Mouse (Mus musculus): Measurements from ENCODE around the gene Gm4952. TPM values are rescaled to one million over a fixed set of nuclear protein-coding genes. Genes with fewer than 3 reads are reported as not detected.
A peak's percentile ranks its signal among the peaks of the same experiment; 100 is the strongest.

The Gm4952 gene
- polyA plus RNA-seq, 1 experiment from 2014 or later = 0.12 TPM

DNA sequence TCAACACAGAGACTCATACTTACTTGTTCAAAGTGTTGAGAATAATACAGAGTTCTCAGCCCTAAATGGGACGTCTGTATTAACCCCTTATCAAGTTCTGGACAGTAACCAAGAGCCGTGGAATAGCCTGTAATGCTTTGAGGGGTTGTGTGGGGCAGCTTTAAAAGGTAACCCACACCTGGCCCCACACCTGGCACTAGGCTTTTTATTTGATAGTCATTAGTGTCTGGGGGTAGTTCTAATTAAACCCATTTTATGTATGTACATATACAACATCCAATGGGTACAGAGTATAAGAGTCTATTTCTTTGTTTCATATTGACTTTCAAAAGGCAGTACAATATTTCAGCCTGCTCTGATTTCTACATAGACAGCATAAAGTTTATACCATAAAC is 4.6 kb upstream of the Gm4952 start:
- Histone ChIP-seq H3K4me3 (replicated peaks; ENCODE audit: low read depth, low read length) (peak overlapping the region; percentile 73), H3K27me3 (ENCODE audit: control insufficient read depth, insufficient read depth, low read length) (no peaks in the 10 kb centered on the region), H3K4me1 (ENCODE audit: control insufficient read depth, insufficient read depth, low read length) (0 out of 2 replicates have a peak, but pooled peaks cover 6% of the 10 kb centered on the region), H3K36me3 (ENCODE audit: control insufficient read depth, insufficient read depth, low read length) (no peaks in the 10 kb centered on the region), H3K9ac (replicated peaks; ENCODE audit: low read length) (no peak overlapping the region; the same call in 1 of the 2 replicates), H3K4me2 (ENCODE audit: low read length) (peak overlapping the region; percentile 93), H3K9me3 (ENCODE audit: control insufficient read depth, low read length) (no peaks in the 10 kb centered on the region), H3K27ac (replicated peaks; ENCODE audit: low read depth, low read length) (no peak overlapping the region)
- ATAC-seq (ENCODE audit: low FRiP score, low TSS enrichment) (no peak), DNase-seq (no peak)
- WGBS = 56% methylated on average over 2 of the region's 2 CpGs

DNA sequence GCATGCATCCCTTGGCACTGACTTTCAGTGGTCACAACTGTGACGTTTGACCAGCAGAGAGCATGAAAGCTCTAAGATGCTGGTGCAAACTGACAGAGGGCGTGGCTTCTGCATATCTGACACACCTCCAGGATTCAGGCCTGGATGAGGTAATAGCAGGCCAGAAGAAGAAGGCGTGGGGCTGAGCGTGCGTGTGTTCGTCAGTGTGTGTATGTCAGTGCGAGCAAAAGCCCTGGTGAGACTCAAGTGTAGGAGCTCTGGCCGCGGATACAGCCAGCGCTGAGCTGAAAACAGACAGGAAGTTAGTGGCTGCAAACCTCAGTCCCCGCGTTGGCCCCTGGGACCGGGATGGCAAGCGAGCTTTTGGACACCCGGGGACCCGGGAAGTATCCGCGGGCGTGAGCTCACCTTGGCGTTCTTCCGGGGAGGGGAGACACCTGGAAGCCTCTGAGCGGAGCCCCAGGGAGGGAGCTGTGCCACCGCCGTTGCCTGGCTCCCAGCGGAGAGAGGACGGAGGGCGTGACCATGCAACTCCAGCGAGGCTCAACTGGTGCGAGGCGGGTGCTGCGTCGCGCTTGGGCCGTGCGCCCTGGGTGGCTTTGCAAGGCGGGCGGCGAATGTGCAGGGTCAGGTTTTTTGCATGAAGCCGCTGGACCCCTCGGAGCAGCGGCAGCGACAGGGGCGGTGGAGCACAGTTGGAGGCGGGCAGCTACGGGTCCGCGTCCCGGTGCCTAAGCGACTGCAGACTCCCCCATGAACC is 4.1 kb upstream of the Gm4952 start:
- under 1% methylated on average over 49 of the region's 49 CpGs for WGBS
- Histone ChIP-seq H3K27me3 (ENCODE audit: control insufficient read depth, insufficient read depth, low read length) (no peaks in the 10 kb centered on the region), H3K4me2 (ENCODE audit: low read length) (peak overlapping the region; percentile 93), H3K36me3 (ENCODE audit: control insufficient read depth, insufficient read depth, low read length) (no peaks in the 10 kb centered on the region), H3K4me3 (replicated peaks; ENCODE audit: low read depth, low read length) (peak overlapping the region; percentile 73), H3K4me1 (ENCODE audit: control insufficient read depth, insufficient read depth, low read length) (0 out of 2 replicates have a peak, but pooled peaks cover 6% of the 10 kb centered on the region), H3K9ac (replicated peaks; ENCODE audit: low read length) (peak overlapping the region; percentile 81), H3K27ac (replicated peaks; ENCODE audit: low read depth, low read length) (peak overlapping the region; percentile 83), H3K9me3 (ENCODE audit: control insufficient read depth, low read length) (no peaks in the 10 kb centered on the region)
- ATAC-seq (ENCODE audit: low FRiP score, low TSS enrichment) (peak; percentile 89), DNase-seq (peak; percentile 88)

DNA sequence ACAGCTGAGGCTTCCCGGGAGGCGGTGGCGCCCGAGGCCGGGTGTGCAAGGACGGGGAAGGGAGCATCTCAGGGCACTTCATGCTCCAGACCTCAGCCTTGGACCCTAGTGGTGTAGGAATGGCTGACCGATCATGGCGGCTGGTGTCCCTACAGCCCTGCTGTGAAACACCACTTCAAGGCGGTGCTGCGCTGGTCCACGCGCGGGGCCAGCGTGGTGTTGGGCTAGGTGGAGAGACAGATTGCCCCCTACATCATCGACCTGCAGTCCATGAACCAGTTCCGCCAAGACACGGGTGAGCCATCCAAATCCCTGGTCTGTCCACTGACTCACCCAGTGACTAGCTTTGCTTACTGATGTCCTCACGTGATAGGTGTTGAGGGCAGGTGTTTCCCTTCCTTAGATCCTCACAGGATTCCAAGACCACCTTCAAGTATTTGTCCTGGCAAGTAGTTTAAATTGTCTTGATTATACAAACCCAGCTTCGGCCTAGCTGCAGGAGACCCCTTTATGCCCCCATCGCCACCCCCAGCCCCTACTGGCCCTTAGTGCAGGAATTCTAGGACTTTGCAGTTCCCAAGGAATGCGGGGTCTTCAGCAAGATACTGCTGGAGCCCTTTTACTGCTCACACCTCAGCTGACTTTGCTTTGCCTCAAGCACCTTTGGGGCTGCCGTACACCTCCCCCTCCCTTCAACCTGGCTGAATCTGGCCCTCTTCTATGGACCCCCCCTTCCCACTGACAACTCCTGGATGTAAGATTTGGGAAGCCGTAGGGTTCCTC is 3.3 kb upstream of the Gm4952 start:
- H3K9ac ChIP-seq (replicated peaks; ENCODE audit: low read length) = peak overlapping the region; percentile 81
- H3K27me3 ChIP-seq (ENCODE audit: control insufficient read depth, insufficient read depth, low read length) = no peaks in the 10 kb centered on the region
- WGBS = 18% methylated on average over 23 of the region's 23 CpGs
- peak overlapping the region; percentile 93 for H3K4me2 ChIP-seq (ENCODE audit: low read length)
- H3K27ac ChIP-seq (replicated peaks; ENCODE audit: low read depth, low read length) = peak overlapping the region; percentile 83
- 0 out of 2 replicates have a peak, but pooled peaks cover 6% of the 10 kb centered on the region for H3K4me1 ChIP-seq (ENCODE audit: control insufficient read depth, insufficient read depth, low read length)
- peak; percentile 53 for DNase-seq
- ATAC-seq (ENCODE audit: low FRiP score, low TSS enrichment) = peak; percentile 46
- H3K36me3 ChIP-seq (ENCODE audit: control insufficient read depth, insufficient read depth, low read length) = no peaks in the 10 kb centered on the region
- peak overlapping the region; percentile 73 for H3K4me3 ChIP-seq (replicated peaks; ENCODE audit: low read depth, low read length)
- H3K9me3 ChIP-seq (ENCODE audit: control insufficient read depth, low read length) = no peaks in the 10 kb centered on the region

DNA sequence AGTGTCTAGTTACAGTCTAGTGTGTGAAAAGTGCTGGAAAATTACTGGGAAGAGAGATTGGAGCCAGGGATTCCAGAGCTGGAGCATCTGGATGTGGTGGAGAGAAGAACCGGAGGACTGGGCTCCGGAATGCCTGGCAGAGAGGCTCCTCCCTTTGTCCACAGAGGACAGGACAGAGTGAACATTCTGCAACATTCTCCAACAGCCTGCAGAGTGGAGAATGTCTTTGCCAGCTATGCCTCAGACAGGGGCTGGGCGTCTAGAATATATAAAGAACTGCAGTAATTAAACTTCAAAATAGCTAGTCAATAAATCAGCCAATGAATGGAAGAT is 2.7 kb upstream of the Gm4952 start:
- 69% methylated on average over 3 of the region's 3 CpGs for WGBS
- H3K4me1 ChIP-seq (ENCODE audit: control insufficient read depth, insufficient read depth, low read length) = 0 out of 2 replicates have a peak, but pooled peaks cover 6% of the 10 kb centered on the region
- H3K27ac ChIP-seq (replicated peaks; ENCODE audit: low read depth, low read length) = no peak overlapping the region
- DNase-seq = no peak
- no peaks in the 10 kb centered on the region for H3K36me3 ChIP-seq (ENCODE audit: control insufficient read depth, insufficient read depth, low read length)
- H3K4me3 ChIP-seq (replicated peaks; ENCODE audit: low read depth, low read length) = peak overlapping the region; percentile 73
- peak overlapping the region; percentile 93 for H3K4me2 ChIP-seq (ENCODE audit: low read length)
- no peak for ATAC-seq (ENCODE audit: low FRiP score, low TSS enrichment)
- H3K9me3 ChIP-seq (ENCODE audit: control insufficient read depth, low read length) = no peaks in the 10 kb centered on the region
- no peak overlapping the region; the same call in 1 of the 2 replicates for H3K9ac ChIP-seq (replicated peaks; ENCODE audit: low read length)
- no peaks in the 10 kb centered on the region for H3K27me3 ChIP-seq (ENCODE audit: control insufficient read depth, insufficient read depth, low read length)

GRCm38 (mm10) chr19:12598674-12599073 is 1.1 kb upstream of the Gm4952 start:
- no peaks in the 10 kb centered on the region for H3K27me3 ChIP-seq (ENCODE audit: control insufficient read depth, insufficient read depth, low read length)
- H3K9ac ChIP-seq (replicated peaks; ENCODE audit: low read length) = no peak overlapping the region
- no peaks in the 10 kb centered on the region for H3K36me3 ChIP-seq (ENCODE audit: control insufficient read depth, insufficient read depth, low read length)
- 76% methylated on average over 3 of the region's 3 CpGs for whole genome bisulfite sequencing
- ATAC-seq (ENCODE audit: low FRiP score, low TSS enrichment) (no peak), DNase-seq (no peak)
- no peak overlapping the region for H3K4me3 ChIP-seq (replicated peaks; ENCODE audit: low read depth, low read length)
- H3K4me2 ChIP-seq (ENCODE audit: low read length) = no peak overlapping the region
- no peaks in the 10 kb centered on the region for H3K9me3 ChIP-seq (ENCODE audit: control insufficient read depth, low read length)
- H3K27ac ChIP-seq (replicated peaks; ENCODE audit: low read depth, low read length) = no peak overlapping the region
- 0 out of 2 replicates have a peak, but pooled peaks cover 6% of the 10 kb centered on the region for H3K4me1 ChIP-seq (ENCODE audit: control insufficient read depth, insufficient read depth, low read length)

DNA sequence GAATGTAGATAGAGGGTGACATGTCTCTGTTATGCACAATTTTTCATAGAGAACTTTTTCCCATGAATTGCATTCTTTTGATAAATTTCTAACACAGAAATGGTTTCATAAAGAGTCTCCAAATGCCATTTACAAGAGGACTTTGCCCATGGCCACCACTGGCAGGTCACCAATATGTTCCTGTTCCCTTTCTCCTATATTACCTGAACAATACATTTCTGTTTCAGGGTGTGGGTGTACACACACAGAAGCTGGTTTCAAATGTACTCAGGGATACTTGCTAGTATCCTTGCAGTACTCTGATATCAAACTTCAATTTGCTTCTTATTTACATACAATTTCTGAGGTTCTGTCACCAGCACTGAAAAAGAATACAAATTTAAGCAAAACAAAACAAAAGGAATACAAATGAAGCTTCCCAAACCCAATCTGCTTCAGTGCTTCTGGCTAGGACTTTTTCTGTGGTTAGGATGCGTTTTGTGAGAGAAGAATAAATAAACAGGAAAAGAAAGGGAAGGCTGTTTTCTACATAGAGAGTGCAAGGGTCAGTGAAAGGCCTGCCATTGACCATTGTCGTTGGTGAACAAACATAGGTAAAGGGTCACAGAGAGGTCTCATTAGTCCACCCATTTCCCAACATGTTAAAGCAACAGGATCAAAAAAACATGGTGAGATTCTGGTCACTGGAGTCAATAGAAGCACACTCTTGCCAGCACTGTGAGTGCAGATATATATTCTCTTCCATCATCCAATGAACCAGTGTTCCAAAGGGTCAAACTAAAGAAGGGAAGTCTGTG is 1.1 kb downstream of the Gm4952 start:
- DNase-seq = no peak
- 53% methylated on average over 2 of the region's 2 CpGs for WGBS
- Histone ChIP-seq H3K36me3 (ENCODE audit: control insufficient read depth, insufficient read depth, low read length) (no peaks in the 10 kb centered on the region), H3K9me3 (ENCODE audit: control insufficient read depth, low read length) (no peaks in the 10 kb centered on the region), H3K4me2 (ENCODE audit: low read length) (no peak overlapping the region), H3K4me1 (ENCODE audit: control insufficient read depth, insufficient read depth, low read length) (0 out of 2 replicates have a peak, but pooled peaks cover 6% of the 10 kb centered on the region), H3K27me3 (ENCODE audit: control insufficient read depth, insufficient read depth, low read length) (no peaks in the 10 kb centered on the region), H3K4me3 (replicated peaks; ENCODE audit: low read depth, low read length) (no peak overlapping the region), H3K9ac (replicated peaks; ENCODE audit: low read length) (no peak overlapping the region), H3K27ac (replicated peaks; ENCODE audit: low read depth, low read length) (no peak overlapping the region)
- ATAC-seq (ENCODE audit: low FRiP score, low TSS enrichment) = no peak

DNA sequence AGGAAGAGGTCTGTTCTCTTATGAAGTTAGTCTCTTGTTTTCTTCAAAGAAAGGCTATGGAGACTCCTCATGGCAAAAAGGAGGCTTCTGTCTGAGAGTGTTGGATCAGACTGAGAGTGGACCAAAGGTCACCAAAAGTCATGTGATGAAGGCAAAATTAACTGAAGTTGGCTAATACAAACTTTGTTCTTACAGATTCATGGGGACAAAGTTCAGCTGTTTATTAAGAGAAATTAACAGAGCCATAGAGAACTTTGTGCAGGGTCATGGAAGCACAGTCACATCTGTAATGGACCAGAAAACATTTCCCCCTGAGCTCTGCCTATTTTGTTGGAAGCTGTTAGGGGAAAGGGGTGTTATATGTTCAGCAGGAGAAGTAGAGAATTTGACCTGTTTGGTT is 8.6 kb downstream of the Gm4952 start:
- no peak for ATAC-seq (ENCODE audit: low FRiP score, low TSS enrichment)
- H3K27ac ChIP-seq (replicated peaks; ENCODE audit: low read depth, low read length) = no peak overlapping the region
- no peak overlapping the region for H3K4me2 ChIP-seq (ENCODE audit: low read length)
- H3K4me3 ChIP-seq (replicated peaks; ENCODE audit: low read depth, low read length) = no peak overlapping the region
- no peaks in the 10 kb centered on the region for H3K27me3 ChIP-seq (ENCODE audit: control insufficient read depth, insufficient read depth, low read length)
- no peak overlapping the region for H3K9ac ChIP-seq (replicated peaks; ENCODE audit: low read length)
- H3K36me3 ChIP-seq (ENCODE audit: control insufficient read depth, insufficient read depth, low read length) = no peaks in the 10 kb centered on the region
- no peaks in the 10 kb centered on the region for H3K9me3 ChIP-seq (ENCODE audit: control insufficient read depth, low read length)
- DNase-seq = no peak
- H3K4me1 ChIP-seq (ENCODE audit: control insufficient read depth, insufficient read depth, low read length) = no peaks in the 10 kb centered on the region

DNA sequence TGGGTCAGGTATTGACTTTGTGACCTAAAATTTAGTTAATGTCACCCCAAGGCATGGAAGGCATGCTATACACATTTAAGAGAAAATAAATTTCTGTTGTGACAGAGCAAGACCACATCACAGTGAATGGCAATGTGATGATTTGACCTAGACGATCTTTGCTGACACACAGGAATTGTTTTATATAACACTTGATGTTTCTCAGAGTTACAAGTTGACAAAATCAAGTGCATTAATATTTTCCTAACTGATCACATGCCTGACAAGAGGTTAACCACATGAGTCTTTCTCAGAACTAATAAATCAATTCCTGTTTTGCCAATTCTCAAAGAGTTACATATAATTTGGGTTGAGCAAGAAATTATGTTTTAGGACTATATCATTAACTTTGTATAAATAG is 13.9 kb downstream of the Gm4952 start:
- no peaks in the 10 kb centered on the region for H3K9me3 ChIP-seq (ENCODE audit: control insufficient read depth, low read length)
- H3K27ac ChIP-seq (replicated peaks; ENCODE audit: low read depth, low read length) = no peak overlapping the region
- no peak overlapping the region for H3K4me2 ChIP-seq (ENCODE audit: low read length)
- no peak overlapping the region for H3K4me3 ChIP-seq (replicated peaks; ENCODE audit: low read depth, low read length)
- no peak for DNase-seq
- H3K4me1 ChIP-seq (ENCODE audit: control insufficient read depth, insufficient read depth, low read length) = no peaks in the 10 kb centered on the region
- H3K9ac ChIP-seq (replicated peaks; ENCODE audit: low read length) = no peak overlapping the region
- H3K36me3 ChIP-seq (ENCODE audit: control insufficient read depth, insufficient read depth, low read length) = no peaks in the 10 kb centered on the region
- no peak for ATAC-seq (ENCODE audit: low FRiP score, low TSS enrichment)
- 84% methylated on average over 1 of the region's 1 CpGs for WGBS
- no peaks in the 10 kb centered on the region for H3K27me3 ChIP-seq (ENCODE audit: control insufficient read depth, insufficient read depth, low read length)

Measured in midbrain, embryonic 14.5 days (tissue).